Mouse (Mus musculus): ENCODE results near the gene Sult2b1. TPM values are rescaled to one million over a fixed set of nuclear protein-coding genes. Genes with fewer than 3 reads are reported as not detected.
A peak's percentile ranks its signal among the peaks of the same experiment; 100 is the strongest.

The Sult2b1 gene
- total RNA-seq, 2 experiments from 2014 or later: 1.3 TPM; not detected in 1

- ATAC-seq (replicated peaks; ENCODE audit: poor library complexity, severe bottlenecking): peak; percentile 82
Measured at GRCm38 (mm10) chr7:45730727-45731431, 53.6 kb downstream of the Sult2b1 start.

DNA sequence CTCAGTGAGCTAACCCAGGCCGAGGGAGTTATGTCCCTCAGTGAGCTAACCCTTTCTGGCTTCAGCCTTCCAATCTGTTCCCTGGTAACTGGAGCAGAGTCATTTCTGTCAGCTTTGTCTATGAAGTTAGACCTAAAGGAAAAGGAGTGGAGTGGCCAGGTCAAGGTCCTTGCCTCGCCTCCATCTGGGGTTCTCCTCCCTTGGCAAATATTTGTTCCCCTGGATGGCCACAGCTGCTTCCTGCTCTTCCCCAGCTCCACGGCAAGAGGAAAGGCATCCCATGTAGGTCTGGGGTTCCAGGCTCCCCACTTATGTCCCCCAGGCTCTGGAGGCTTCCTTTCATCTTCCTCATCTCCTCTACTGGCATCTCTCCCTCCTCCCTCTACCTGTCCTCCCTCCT, 56.8 kb downstream of the Sult2b1 start:
- ATAC-seq (replicated peaks; ENCODE audit: poor library complexity, severe bottlenecking): no peak

DNA sequence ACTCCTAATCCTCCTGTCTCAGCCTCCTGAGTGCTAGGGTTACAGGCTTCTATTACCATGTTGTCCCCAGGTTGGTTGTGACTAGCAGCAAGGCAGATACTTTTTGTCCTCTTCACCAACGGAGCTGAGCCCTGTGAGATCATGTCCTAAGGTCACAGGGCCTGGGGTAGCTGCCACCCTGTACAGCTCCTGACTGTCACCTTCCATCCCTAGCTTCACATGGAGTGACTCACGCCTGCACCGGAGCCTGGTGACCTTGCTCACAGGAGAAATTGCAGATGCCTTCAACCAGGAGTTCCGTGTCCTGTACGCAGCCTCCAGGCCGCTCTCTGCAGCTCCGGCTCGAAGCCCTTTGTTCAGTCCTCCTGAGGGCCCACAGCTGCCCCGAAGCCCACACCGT, 58.0 kb downstream of the Sult2b1 start:
- ATAC-seq (replicated peaks; ENCODE audit: poor library complexity, severe bottlenecking): no peak

- no peak for ATAC-seq (replicated peaks; ENCODE audit: poor library complexity, severe bottlenecking)
Measured at GRCm38 (mm10) chr7:45725713-45726112, 58.8 kb downstream of the Sult2b1 start, which contains the start of gene Spaca4. Gene Spaca4, minus strand, starts transcription at chr7:45725813.

DNA sequence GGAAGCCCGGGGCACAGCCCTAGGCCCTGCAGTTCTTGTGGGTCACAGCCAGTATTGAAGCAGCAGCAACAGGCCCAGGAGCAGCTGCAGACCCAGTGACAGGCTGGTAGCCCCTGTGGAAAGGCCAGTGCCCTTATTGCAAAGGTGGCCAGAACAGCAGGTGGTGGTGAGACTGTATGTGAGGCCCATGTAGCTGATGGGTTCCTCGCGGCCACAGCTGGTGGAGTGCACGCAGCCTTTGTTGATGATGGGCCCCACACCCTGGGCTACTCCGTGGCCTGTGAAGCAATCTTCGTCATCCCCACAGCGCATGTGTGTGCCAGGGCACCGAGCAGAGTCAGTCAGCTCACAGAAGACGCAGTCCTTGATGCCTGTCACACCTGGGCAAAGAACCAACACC, 59.3 kb downstream of the Sult2b1 start:
- ATAC-seq (replicated peaks; ENCODE audit: poor library complexity, severe bottlenecking): no peak

DNA sequence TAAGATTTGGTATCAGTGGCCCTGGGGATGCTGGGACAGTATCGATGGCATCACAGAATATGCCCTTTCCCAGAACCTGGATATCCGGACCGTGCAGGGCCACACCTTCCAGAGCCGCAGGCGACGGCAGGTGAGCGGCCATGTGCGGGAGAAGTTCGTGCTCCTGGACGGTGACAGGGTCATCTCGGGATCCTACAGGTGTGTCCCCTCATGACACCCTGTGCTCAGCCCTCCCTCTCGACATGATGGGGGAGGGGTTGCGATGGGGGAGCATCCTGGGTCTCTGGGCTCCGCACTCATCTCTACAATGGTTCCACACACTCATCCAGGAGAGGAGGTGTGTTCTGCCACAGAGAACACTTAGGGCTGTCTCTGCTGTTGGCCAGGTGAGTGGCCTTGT, 60.7 kb downstream of the Sult2b1 start:
- ATAC-seq (replicated peaks; ENCODE audit: poor library complexity, severe bottlenecking): no peak

GRCm38 (mm10) chr7:45723301-45723700, 61.2 kb downstream of the Sult2b1 start:
- ATAC-seq (replicated peaks; ENCODE audit: poor library complexity, severe bottlenecking): no peak

GRCm38 (mm10) chr7:45722348-45722713, 62.1 kb downstream of the Sult2b1 start:
- no peak for ATAC-seq (replicated peaks; ENCODE audit: poor library complexity, severe bottlenecking)

DNA sequence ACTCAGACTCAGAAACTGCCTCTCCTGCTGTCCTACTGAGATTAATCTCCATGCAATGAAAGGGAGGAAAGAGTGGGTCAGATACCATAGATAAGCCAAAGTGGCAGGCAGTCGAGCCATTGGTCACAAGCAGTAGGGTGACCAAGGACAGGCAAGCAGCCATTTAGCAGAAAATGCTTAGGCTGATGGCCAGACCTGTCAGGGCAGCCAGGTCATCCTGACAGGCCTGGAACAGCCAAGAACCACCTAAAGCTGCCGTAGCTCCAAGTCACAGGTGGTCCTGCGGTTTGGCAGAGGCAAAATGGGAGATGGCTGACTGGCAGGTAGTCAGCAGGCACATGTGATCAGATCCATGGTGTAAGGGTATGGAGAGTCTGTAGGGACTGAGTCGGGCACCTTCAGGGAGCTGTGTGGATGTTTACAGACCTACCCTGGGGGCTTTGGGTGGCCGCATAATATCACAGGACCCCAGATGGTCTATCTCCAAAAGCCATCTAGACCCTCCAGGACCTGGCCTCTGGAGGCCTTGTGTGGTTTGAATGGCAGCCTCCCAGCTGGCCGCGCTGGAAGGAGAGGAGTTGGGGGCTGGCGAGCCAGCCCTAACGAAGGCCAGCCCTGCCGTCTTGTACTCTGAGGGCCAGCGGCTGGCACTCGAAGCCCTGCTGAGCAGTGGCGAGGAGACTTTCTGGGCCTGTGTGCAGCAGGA, 62.7 kb downstream of the Sult2b1 start:
- ATAC-seq (replicated peaks; ENCODE audit: poor library complexity, severe bottlenecking): no peak

DNA sequence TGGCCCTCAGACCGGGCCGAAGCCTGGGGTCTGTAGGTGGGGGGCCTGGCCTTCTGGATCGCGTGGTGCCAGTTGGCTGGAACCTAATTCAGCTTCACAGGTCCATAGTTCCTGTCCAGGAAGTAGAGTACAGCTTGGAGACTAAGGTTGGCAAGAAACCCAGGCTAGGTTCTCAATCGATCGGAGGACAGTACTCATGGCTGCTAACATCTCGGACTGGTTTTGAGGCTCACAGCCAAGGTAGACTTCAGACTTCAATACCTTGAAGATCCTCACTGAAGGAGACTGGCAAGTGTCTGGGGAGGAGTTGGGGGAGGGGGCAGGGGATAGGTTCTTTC, 63.3 kb downstream of the Sult2b1 start:
- no peak for ATAC-seq (replicated peaks; ENCODE audit: poor library complexity, severe bottlenecking)

DNA sequence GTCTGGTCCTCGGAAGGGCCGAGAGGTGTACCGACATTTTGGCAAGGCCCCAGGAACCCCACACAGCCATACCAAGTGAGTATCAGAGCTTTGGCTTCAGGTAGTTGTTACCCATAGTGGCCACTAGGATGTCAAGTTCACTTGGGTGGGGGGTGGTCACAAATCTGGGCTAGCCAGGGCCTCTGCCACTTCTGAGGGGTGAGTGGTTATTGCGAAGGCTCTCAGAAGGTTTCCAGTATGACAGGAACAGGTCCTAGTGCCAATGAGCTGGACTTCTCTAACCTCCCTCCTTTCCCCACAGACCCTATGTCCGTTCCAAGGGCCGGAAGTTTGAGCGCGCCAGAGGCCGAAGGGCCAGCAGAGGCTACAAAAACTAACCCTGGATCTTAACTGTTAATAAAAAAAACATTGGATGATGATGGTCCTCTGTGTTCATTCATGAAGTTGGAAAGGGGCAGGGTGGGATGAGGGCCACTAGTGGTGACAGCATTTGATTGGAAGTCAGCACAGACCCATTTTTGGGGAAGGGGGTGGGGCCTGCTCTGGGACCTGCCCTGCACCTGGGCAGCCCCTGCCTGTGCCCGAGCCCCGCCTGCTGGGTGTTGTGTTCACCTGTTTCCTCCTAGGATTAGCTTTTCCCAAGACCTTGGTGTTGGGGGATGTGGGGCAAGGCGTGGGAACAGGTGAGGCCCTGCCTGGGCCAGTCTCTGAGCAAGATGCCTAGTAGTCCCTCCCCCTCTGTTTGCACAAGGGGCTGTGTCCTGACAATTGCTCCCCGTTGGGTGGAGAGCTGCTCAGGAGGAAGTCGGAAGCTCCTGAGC, 63.8 kb downstream of the Sult2b1 start, which contains the start of gene Fam83e:
Gene Fam83e, plus strand, starts transcription at position 800 of the 821 bp plus-strand sequence.
- no peak for ATAC-seq (replicated peaks; ENCODE audit: poor library complexity, severe bottlenecking)

DNA sequence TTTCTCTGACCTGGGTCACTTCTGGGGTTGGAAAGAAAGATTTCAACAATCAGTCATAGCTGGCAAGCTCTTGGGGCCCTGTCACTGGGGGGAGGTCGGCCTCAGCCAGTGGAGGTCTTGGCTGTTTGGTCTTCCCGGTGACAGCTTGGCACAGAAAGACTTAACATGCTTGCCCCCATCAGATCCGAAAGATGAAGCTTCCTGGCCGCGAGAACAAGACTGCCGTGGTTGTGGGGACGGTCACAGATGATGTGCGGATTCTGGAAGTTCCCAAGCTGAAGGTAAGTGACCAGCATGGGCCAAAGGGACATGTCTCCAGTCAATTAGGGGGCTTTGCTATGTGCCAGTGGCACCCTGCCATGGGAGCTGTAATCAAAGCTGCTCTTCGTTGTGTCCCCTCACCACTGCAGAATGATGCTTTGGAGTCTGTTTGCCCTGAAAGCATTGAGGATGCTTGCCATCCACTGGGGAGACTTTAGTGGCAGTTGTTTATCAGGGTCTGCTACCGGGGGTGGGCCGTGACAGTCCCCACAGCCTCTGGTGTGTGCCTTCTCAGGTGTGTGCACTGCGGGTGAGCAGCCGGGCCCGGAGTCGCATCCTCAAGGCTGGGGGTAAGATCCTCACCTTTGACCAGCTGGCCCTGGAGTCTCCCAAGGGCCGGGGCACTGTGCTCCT, 64.6 kb downstream of the Sult2b1 start:
- no peak for ATAC-seq (replicated peaks; ENCODE audit: poor library complexity, severe bottlenecking)

GRCm38 (mm10) chr7:45719180-45719579, 65.3 kb downstream of the Sult2b1 start:
- ATAC-seq (replicated peaks; ENCODE audit: poor library complexity, severe bottlenecking): no peak

- no peak for ATAC-seq (replicated peaks; ENCODE audit: poor library complexity, severe bottlenecking)
Measured at GRCm38 (mm10) chr7:45718331-45718730, 66.1 kb downstream of the Sult2b1 start.

- peak; percentile 55 for ATAC-seq (replicated peaks; ENCODE audit: poor library complexity, severe bottlenecking)
Measured at GRCm38 (mm10) chr7:45717918-45718297, 66.6 kb downstream of the Sult2b1 start, which contains the start of gene Sphk2. Gene Sphk2, minus strand, starts transcription at chr7:45718002.

DNA sequence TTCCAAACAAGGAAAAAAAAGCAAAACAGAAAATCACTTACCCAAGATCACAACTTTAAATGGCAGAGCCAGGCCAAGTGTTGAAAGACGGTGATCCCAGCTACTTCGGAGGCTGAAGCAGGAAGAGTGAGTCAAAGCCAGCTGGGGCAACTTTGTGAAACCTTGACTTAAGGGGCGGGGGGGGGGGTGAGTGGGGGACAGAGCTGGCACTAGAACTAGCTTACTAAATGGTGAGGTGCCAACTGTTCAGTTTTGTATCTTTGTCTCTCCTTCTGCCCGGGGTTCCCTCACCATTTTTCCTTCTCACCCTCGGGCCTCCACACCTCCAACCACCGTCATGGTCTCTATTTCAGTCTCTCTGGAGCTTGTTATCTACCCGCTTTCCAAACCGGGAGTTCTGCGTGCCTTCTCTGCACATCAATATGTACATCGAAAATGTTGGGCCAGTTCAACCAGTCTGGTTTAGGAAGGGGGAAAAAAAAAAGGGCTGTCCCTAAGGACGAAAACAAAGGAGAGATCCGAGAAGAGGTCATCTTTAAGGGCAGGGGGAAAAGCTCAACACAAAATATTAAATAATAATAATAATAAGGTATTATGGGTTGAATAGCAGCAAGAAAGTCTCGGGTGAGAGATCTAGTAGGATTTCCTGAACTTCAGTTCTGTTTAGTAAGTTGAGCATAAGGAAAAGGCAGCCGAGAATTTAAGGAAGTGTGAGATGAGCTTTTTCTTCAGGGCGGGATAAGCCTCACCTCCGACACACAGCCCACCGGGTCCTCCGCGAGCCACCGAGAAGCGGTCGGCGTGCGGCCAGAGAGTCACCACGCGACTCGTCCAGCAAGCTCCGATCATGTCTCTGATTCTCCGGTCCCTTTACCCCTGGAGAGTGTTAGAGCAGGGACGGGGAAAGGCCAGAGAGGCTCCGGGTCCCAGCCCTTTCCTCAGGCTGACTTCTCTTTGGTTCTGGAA, 67.2 kb downstream of the Sult2b1 start:
- peak; percentile 15 for ATAC-seq (replicated peaks; ENCODE audit: poor library complexity, severe bottlenecking)

- no peak for ATAC-seq (replicated peaks; ENCODE audit: poor library complexity, severe bottlenecking)
Measured at GRCm38 (mm10) chr7:45716460-45716857, 68.0 kb downstream of the Sult2b1 start.

GRCm38 (mm10) chr7:45715741-45716459, 68.6 kb downstream of the Sult2b1 start:
- ATAC-seq (replicated peaks; ENCODE audit: poor library complexity, severe bottlenecking): peak; percentile 30
